Mouse (Mus musculus) T-helper 2 cell (primary cell): ENCODE results near the gene Trpc3.
"Not testable (repeated sequence)": the region's sequence is repeated elsewhere in the genome, so short reads cannot be mapped to it uniquely, and the experiment has no call there.

Experiments
- in situ Hi-C: fragments of 300-600 bp; cut with MboI, MseI; formaldehyde crosslinking; loops from one replicate; pipeline ENCODE4 v1.15.1; 2025; ENCODE audit warnings: high pct_unique_total_duplicates

Gene Trpc3

GRCm38 (mm10) chr3:36605894-36606783 lies 83.8 kb downstream of the Trpc3 start:
- in situ Hi-C loops = no loop called here

GRCm38 (mm10) chr3:36599773-36600172 lies 90.2 kb downstream of the Trpc3 start:
- in situ Hi-C loops = not testable (repeated sequence)

GRCm38 (mm10) chr3:36598811-36599210 lies 91.2 kb downstream of the Trpc3 start:
- in situ Hi-C loops = no loop called here

GRCm38 (mm10) chr3:36571827-36572378 lies 118.1 kb downstream of the Trpc3 start, which contains the start of gene Ccna2:
Gene Ccna2, minus strand, starts transcription at chr3:36572150.
- in situ Hi-C loops = no loop called here

- in situ Hi-C loops = no loop called here
These were observed 118.6 kb downstream of the Trpc3 start for GRCm38 (mm10) chr3:36571361-36571826.
